Mouse (Mus musculus): ENCODE measurements around the gene Cfap206. TPM values are rescaled to one million over a fixed set of nuclear protein-coding genes. Genes with fewer than 3 reads are reported as not detected.

Gene Cfap206
- polyA plus RNA-seq, 1 experiment: not detected

- 87% methylated on average over 5 of the region's 5 CpGs for WGBS
- no peak for TF ChIP-seq CTCF (IDR thresholded peaks at IDR 0.05; ENCODE audit: extremely low read depth, insufficient read length, insufficient replicate concordance, low read depth, low read length)
- TF ChIP-seq POLR2A (IDR thresholded peaks at IDR 0.05; ENCODE audit: low read depth, low read length): no peak
- peaks cover 3% of the 10 kb centered on the region; the same call in 1 of the 2 replicates for H3K36me3 ChIP-seq (ENCODE audit: control insufficient read depth, insufficient read depth, low read length)
- no peaks in the 10 kb centered on the region for H3K4me1 ChIP-seq (ENCODE audit: control insufficient read depth, insufficient read depth, insufficient read length, low read length)
- H3K27ac ChIP-seq (ENCODE audit: insufficient read depth, low read depth, low read length): no peak overlapping the region
- no peaks in the 10 kb centered on the region for H3K27me3 ChIP-seq (ENCODE audit: control insufficient read depth, insufficient read depth, low read length)
- H3K4me3 ChIP-seq (ENCODE audit: low read depth, low read length): no peak overlapping the region
Observed at GRCm38 (mm10) chr4:34680530-34680929, 49.5 kb downstream of the Cfap206 start.

- Histone ChIP-seq H3K4me3 (ENCODE audit: low read depth, low read length) (no peak overlapping the region), H3K36me3 (ENCODE audit: control insufficient read depth, insufficient read depth, low read length) (peaks cover 12% of the 10 kb centered on the region), H3K4me1 (ENCODE audit: control insufficient read depth, insufficient read depth, insufficient read length, low read length) (no peaks in the 10 kb centered on the region), H3K27ac (ENCODE audit: insufficient read depth, low read depth, low read length) (no peak overlapping the region), H3K27me3 (ENCODE audit: control insufficient read depth, insufficient read depth, low read length) (no peaks in the 10 kb centered on the region)
- WGBS: 86% methylated on average over 5 of the region's 5 CpGs
- no peak for TF ChIP-seq POLR2A (IDR thresholded peaks at IDR 0.05; ENCODE audit: low read depth, low read length)
- TF ChIP-seq CTCF (IDR thresholded peaks at IDR 0.05; ENCODE audit: extremely low read depth, insufficient read length, insufficient replicate concordance, low read depth, low read length): no peak
Observed at GRCm38 (mm10) chr4:34673721-34674120, 56.3 kb downstream of the Cfap206 start.

- WGBS: 88% methylated on average over 5 of the region's 5 CpGs
- Histone ChIP-seq H3K4me3 (ENCODE audit: low read depth, low read length) (no peak overlapping the region), H3K27ac (ENCODE audit: insufficient read depth, low read depth, low read length) (no peak overlapping the region), H3K36me3 (ENCODE audit: control insufficient read depth, insufficient read depth, low read length) (peaks cover 40% of the 10 kb centered on the region), H3K4me1 (ENCODE audit: control insufficient read depth, insufficient read depth, insufficient read length, low read length) (no peaks in the 10 kb centered on the region), H3K27me3 (ENCODE audit: control insufficient read depth, insufficient read depth, low read length) (no peaks in the 10 kb centered on the region)
- no peak for TF ChIP-seq POLR2A (IDR thresholded peaks at IDR 0.05; ENCODE audit: low read depth, low read length)
- no peak for TF ChIP-seq CTCF (IDR thresholded peaks at IDR 0.05; ENCODE audit: extremely low read depth, insufficient read length, insufficient replicate concordance, low read depth, low read length)
Observed at GRCm38 (mm10) chr4:34667923-34668322, 62.1 kb downstream of the Cfap206 start.

- WGBS: 86% methylated on average over 6 of the region's 6 CpGs
- TF ChIP-seq POLR2A (IDR thresholded peaks at IDR 0.05; ENCODE audit: low read depth, low read length): no peak
- TF ChIP-seq CTCF (IDR thresholded peaks at IDR 0.05; ENCODE audit: extremely low read depth, insufficient read length, insufficient replicate concordance, low read depth, low read length): no peak
- H3K36me3 ChIP-seq (ENCODE audit: control insufficient read depth, insufficient read depth, low read length): peaks cover 58% of the 10 kb centered on the region
- H3K27ac ChIP-seq (ENCODE audit: insufficient read depth, low read depth, low read length): no peak overlapping the region
- no peaks in the 10 kb centered on the region for H3K27me3 ChIP-seq (ENCODE audit: control insufficient read depth, insufficient read depth, low read length)
- no peaks in the 10 kb centered on the region for H3K4me1 ChIP-seq (ENCODE audit: control insufficient read depth, insufficient read depth, insufficient read length, low read length)
- H3K4me3 ChIP-seq (ENCODE audit: low read depth, low read length): no peak overlapping the region
Observed at GRCm38 (mm10) chr4:34661927-34662326, 68.1 kb downstream of the Cfap206 start.

- Histone ChIP-seq H3K4me1 (ENCODE audit: control insufficient read depth, insufficient read depth, insufficient read length, low read length) (no peaks in the 10 kb centered on the region), H3K36me3 (ENCODE audit: control insufficient read depth, insufficient read depth, low read length) (peaks cover 60% of the 10 kb centered on the region), H3K27me3 (ENCODE audit: control insufficient read depth, insufficient read depth, low read length) (no peaks in the 10 kb centered on the region), H3K4me3 (ENCODE audit: low read depth, low read length) (no peak overlapping the region), H3K27ac (ENCODE audit: insufficient read depth, low read depth, low read length) (no peak overlapping the region)
- 93% methylated on average over 2 of the region's 2 CpGs for WGBS
- no peak for TF ChIP-seq POLR2A (IDR thresholded peaks at IDR 0.05; ENCODE audit: low read depth, low read length)
- TF ChIP-seq CTCF (IDR thresholded peaks at IDR 0.05; ENCODE audit: extremely low read depth, insufficient read length, insufficient replicate concordance, low read depth, low read length): no peak
Observed at GRCm38 (mm10) chr4:34661514-34661913, 68.5 kb downstream of the Cfap206 start.

GRCm38 (mm10) chr4:34659012-34659411 is 71.0 kb downstream of the Cfap206 start:
- Histone ChIP-seq H3K27ac (ENCODE audit: insufficient read depth, low read depth, low read length) (no peak overlapping the region), H3K36me3 (ENCODE audit: control insufficient read depth, insufficient read depth, low read length) (peaks cover 61% of the 10 kb centered on the region), H3K4me3 (ENCODE audit: low read depth, low read length) (no peak overlapping the region), H3K27me3 (ENCODE audit: control insufficient read depth, insufficient read depth, low read length) (no peaks in the 10 kb centered on the region), H3K4me1 (ENCODE audit: control insufficient read depth, insufficient read depth, insufficient read length, low read length) (no peaks in the 10 kb centered on the region)
- 80% methylated on average over 2 of the region's 2 CpGs for WGBS
- no peak for TF ChIP-seq CTCF (IDR thresholded peaks at IDR 0.05; ENCODE audit: extremely low read depth, insufficient read length, insufficient replicate concordance, low read depth, low read length)
- TF ChIP-seq POLR2A (IDR thresholded peaks at IDR 0.05; ENCODE audit: low read depth, low read length): no peak

GRCm38 (mm10) chr4:34656101-34656500 is 73.9 kb downstream of the Cfap206 start:
- Histone ChIP-seq H3K36me3 (ENCODE audit: control insufficient read depth, insufficient read depth, low read length) (peaks cover 57% of the 10 kb centered on the region), H3K27ac (ENCODE audit: insufficient read depth, low read depth, low read length) (no peak overlapping the region), H3K4me3 (ENCODE audit: low read depth, low read length) (no peak overlapping the region), H3K27me3 (ENCODE audit: control insufficient read depth, insufficient read depth, low read length) (no peaks in the 10 kb centered on the region), H3K4me1 (ENCODE audit: control insufficient read depth, insufficient read depth, insufficient read length, low read length) (no peaks in the 10 kb centered on the region)
- WGBS: 96% methylated on average over 10 of the region's 10 CpGs
- TF ChIP-seq CTCF (IDR thresholded peaks at IDR 0.05; ENCODE audit: extremely low read depth, insufficient read length, insufficient replicate concordance, low read depth, low read length): no peak
- TF ChIP-seq POLR2A (IDR thresholded peaks at IDR 0.05; ENCODE audit: low read depth, low read length): no peak
